ENCODE assay signal across 10 mouse cellular contexts in genomic region chr1:86506420-86506819, GRCm38 (mm10). TPM values are rescaled to one million over a fixed set of nuclear protein-coding genes. Genes with fewer than 3 reads are reported as not detected.
A peak's percentile ranks its signal among the peaks of the same experiment; 100 is the strongest.
DNase-seq lines count a peak whose midpoint lies in the region; ATAC-seq and TF ChIP-seq lines count a peak whose summit lies in the region.
"Had no signal": no experiment of that assay in that cellular context is flagged by ENCODE, and none has a peak within 500 bp of the region (broad histone marks: within the 10 kb centered on the region; RNA-seq: fewer than 3 reads in every experiment).

No protein-coding gene starts in this region.

- no peak for ATAC-seq in liver, embryonic 11.5 days (replicated peaks; ENCODE audit: low FRiP score)
- ATAC-seq in liver, postnatal 0 days: no peak
- ATAC-seq in hindbrain, embryonic 14.5 days (ENCODE audit: low FRiP score): no peak

- intact Hi-C loops in left cerebral cortex, postnatal 14 days (cut with DNase I): no loop called here

- no peaks in the 10 kb centered on the region for H3K9me3 ChIP-seq in liver, embryonic 11.5 days (ENCODE audit: control insufficient read depth, low read length)
- H3K9me3 ChIP-seq in liver, postnatal 0 days (ENCODE audit: low read length): no peaks in the 10 kb centered on the region
- H3K9me3 ChIP-seq in hindbrain, embryonic 14.5 days (ENCODE audit: control insufficient read depth, low read length): no peaks in the 10 kb centered on the region

- H3K4me2 ChIP-seq in liver, embryonic 11.5 days: no peak overlapping the region
- no peak overlapping the region for H3K4me2 ChIP-seq in liver, postnatal 0 days (ENCODE audit: low read depth, low read length)
- no peak overlapping the region for H3K4me2 ChIP-seq in hindbrain, embryonic 14.5 days (replicated peaks)

- no peaks in the 10 kb centered on the region; the same call in 1 of the 2 replicates for H3K27me3 ChIP-seq in liver, embryonic 11.5 days (replicated peaks; ENCODE audit: control insufficient read depth, insufficient read depth, low read length)
- H3K27me3 ChIP-seq in liver, postnatal 0 days (ENCODE audit: insufficient read depth, low read length): no peaks in the 10 kb centered on the region
- no peaks in the 10 kb centered on the region for H3K27me3 ChIP-seq in hindbrain, embryonic 14.5 days (ENCODE audit: control insufficient read depth, insufficient read depth, low read length)

- H3K4me1 ChIP-seq in liver, embryonic 11.5 days (replicated peaks; ENCODE audit: control insufficient read depth, insufficient read depth, low read length): peaks cover 49% of the 10 kb centered on the region
- peaks cover 49% of the 10 kb centered on the region for H3K4me1 ChIP-seq in liver, postnatal 0 days (ENCODE audit: insufficient read depth)
- H3K4me1 ChIP-seq in hindbrain, embryonic 14.5 days (replicated peaks; ENCODE audit: control insufficient read depth, insufficient read depth, low read length): peaks cover 42% of the 10 kb centered on the region

- DNase-seq in cerebellum, adult 9-10 months: peak; percentile 37
- no peak for DNase-seq in cerebellum, adult 11-12 months
- DNase-seq in liver, embryonic 11.5 days (ENCODE audit: low spot score): no peak
- DNase-seq in liver, postnatal 0 days: no peak
- DNase-seq in hindbrain, embryonic 14.5 days (ENCODE audit: low spot score): no peak
- DNase-seq in naive thymus-derived CD4-positive, alpha-beta T cell, adult 2 months (ENCODE audit: low read depth): peak; percentile 23
- DNase-seq in spleen, postnatal 36 days (ENCODE audit: low spot score in 2 of 2): no peak
- no peak for DNase-seq in left cerebral cortex, postnatal 14 days (ENCODE audit: low spot score in 2 of 2)
- DNase-seq: heart, adult 2 months; right cerebral cortex, adult 18-20 months had no signal

- no peak for TF ChIP-seq CTCF in liver, postnatal 0 days (IDR thresholded peaks at IDR 0.05; ENCODE audit: low read depth)

- no peak for TF ChIP-seq EP300 in liver, postnatal 0 days (IDR thresholded peaks at IDR 0.05; ENCODE audit: low read depth)

- H3K9ac ChIP-seq in liver, embryonic 11.5 days (ENCODE audit: low read depth, low read length): peak overlapping the region; percentile 34; the same call in 1 of the 2 replicates
- H3K9ac ChIP-seq in liver, postnatal 0 days (replicated peaks): no peak overlapping the region
- H3K9ac ChIP-seq in hindbrain, embryonic 14.5 days: no peak overlapping the region

- 88% methylated on average over 5 of the region's 5 CpGs for WGBS in liver, embryonic 11.5 days
- WGBS in liver, postnatal 0 days (ENCODE audit: insufficient replicate concordance): 93% methylated on average over 5 of the region's 5 CpGs
- 76% methylated on average over 5 of the region's 5 CpGs for WGBS in hindbrain, embryonic 14.5 days

- H3K4me3 ChIP-seq in liver, embryonic 11.5 days (ENCODE audit: low read depth, low read length): no peak overlapping the region
- H3K4me3 ChIP-seq in liver, postnatal 0 days (ENCODE audit: low read depth, low read length): no peak overlapping the region
- H3K4me3 ChIP-seq in hindbrain, embryonic 14.5 days (replicated peaks; ENCODE audit: low read length): no peak overlapping the region
- H3K4me3 ChIP-seq: heart, adult 2 months had no signal

- H3K27ac ChIP-seq in liver, embryonic 11.5 days (ENCODE audit: low read depth, low read length): no peak overlapping the region; the same call in 1 of the 2 replicates
- no peak overlapping the region for H3K27ac ChIP-seq in liver, postnatal 0 days (ENCODE audit: low read depth)
- H3K27ac ChIP-seq in hindbrain, embryonic 14.5 days: peak overlapping the region; percentile 60; the same call in 1 of the 2 replicates

- H3K36me3 ChIP-seq in liver, embryonic 11.5 days (ENCODE audit: control insufficient read depth, insufficient read depth, low read length): no peaks in the 10 kb centered on the region
- H3K36me3 ChIP-seq in liver, postnatal 0 days (replicated peaks; ENCODE audit: insufficient read depth, low read length): no peaks in the 10 kb centered on the region
- no peaks in the 10 kb centered on the region for H3K36me3 ChIP-seq in hindbrain, embryonic 14.5 days (replicated peaks; ENCODE audit: control insufficient read depth, insufficient read depth)

RNA-seq across cellular contexts. Expression of gene Ptma, which starts 20.1 kb away (rescaled TPM):
- polyA plus RNA-seq in liver, embryonic 11.5 days (2014; fragmentation: Nextera tagmentation; extraction: Ambion mirVana): 2,666 and 2,805 TPM in 2 replicates
- 750 and 799 TPM in 2 replicates for polyA plus RNA-seq in liver, postnatal 0 days (2015; fragmentation: Nextera tagmentation; extraction: Ambion mirVana)
- polyA plus RNA-seq in hindbrain, embryonic 14.5 days (2014; fragmentation: Nextera tagmentation; extraction: Ambion mirVana): 1,567 and 1,692 TPM in 2 replicates
- total RNA-seq in left cerebral cortex, postnatal 14 days (2021): 100 to 1,000 TPM; 336 to 423 TPM

Comparison
In these comparisons a context has a peak if more than half of its experiments do, and no peak if none do; other contexts are left out.
1. DNase-seq: peak in cerebellum, adult 9-10 months (single experiment) and naive thymus-derived CD4-positive, alpha-beta T cell, adult 2 months (single experiment); none in cerebellum, adult 11-12 months (single experiment), liver, embryonic 11.5 days (single experiment), liver, postnatal 0 days (single experiment), hindbrain, embryonic 14.5 days (single experiment), spleen, postnatal 36 days (0 of 2) and left cerebral cortex, postnatal 14 days (0 of 2).